Mouse (Mus musculus) kidney, postnatal 10 days (tissue): ENCODE measurements around the gene Mrpl16.
A peak's percentile ranks its signal among the peaks of the same experiment; 100 is the strongest.

Experiments used
- DNase-seq: peaks from one replicate; pipeline ENCODE4 v3.0.0; 2021; ENCODE audit warnings: mixed read lengths

Mrpl16 gene

DNA sequence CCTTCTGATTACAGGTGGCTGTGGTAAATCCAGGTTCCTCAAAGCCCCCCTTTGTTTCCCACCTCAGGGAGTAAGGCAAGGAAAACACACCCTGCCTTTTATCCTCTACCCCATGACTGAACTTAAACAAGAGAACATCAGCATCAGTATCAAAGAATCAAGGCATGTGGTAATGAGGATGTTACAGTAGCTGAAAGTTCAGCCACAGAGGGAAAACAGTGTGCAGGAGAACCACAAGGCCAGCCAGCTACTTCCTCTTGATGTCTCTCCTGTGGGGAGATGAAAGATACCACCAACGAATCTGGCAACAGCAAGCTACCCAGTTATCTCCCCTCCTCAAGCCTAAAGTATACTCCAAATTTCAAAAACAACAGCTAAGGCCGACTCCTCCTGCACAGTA lies 37.1 kb downstream of the Mrpl16 start:
- DNase-seq: no peak

DNA sequence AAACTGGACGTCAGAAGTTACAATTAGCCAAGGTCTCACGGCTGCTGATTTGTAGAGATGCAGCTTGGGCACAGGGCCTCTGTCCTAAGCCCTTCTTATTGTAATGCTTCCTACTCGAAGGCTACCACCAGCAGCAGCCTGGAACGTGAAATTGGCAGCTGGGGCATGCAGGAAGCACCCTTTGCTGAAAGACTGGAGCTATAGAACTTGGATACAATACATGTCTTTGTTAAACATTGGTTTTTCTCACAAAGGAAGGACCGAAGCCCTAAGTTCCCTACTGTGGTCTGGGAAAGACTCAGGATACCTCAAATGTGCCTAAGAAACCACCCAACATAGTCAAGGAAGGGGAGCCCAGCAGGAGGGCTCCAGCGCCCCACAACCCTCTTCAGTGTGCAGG lies 37.6 kb downstream of the Mrpl16 start:
- DNase-seq: no peak

DNA sequence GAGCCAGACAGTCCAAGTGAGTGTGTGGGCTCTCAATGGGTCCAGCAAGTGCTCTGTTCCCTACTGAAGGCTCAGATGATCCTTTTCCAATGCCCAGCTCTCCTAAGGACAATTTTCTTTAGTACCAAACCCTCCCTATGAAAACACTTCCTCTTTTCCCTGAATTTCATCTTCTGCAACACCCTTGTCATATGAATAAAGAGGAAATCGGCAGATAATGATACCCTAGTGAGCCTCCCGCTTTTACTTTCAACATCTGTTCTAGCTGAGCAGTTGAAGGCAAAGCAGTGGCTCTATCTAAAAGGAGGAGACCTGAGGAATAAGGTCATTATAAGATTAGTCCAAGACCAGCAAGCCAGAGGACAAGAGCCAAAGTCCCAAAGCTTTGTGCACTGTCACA lies 38.3 kb downstream of the Mrpl16 start:
- no peak for DNase-seq

DNA sequence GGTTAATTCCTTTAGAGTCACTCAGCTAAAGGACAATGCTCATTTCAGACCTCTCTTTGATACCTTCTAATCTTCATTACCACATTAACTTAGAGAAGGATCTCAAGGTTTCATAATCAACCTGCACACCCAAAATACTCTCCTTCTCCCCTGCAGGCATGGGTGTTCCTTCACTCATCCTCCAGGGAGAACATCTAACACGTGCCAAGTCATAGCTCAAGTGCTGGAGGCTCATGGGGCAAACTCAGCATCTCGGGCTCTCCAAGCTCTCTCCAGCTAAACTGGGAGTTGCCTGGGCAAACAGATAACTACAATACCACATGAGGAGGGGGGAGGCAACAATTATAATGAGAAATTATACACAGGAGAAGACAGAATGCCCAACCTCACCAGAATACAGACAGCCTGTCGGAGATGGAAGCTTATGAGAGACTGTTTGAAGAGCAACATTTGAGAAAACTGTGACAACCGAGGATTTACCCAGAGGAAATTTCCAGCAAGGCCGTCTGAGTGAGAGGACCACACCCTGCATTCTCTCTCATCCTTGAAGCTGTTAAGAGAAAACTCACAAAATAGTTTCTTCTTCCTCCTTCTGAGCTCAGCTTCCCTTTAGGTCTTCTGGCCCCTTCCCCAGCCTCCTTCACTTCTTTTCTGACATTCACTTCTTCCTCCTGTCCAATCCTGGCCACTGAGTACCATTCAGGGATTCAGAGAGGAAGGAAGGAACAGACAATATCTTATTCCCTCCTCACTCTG lies 40.0 kb downstream of the Mrpl16 start:
- no peak for DNase-seq

DNA sequence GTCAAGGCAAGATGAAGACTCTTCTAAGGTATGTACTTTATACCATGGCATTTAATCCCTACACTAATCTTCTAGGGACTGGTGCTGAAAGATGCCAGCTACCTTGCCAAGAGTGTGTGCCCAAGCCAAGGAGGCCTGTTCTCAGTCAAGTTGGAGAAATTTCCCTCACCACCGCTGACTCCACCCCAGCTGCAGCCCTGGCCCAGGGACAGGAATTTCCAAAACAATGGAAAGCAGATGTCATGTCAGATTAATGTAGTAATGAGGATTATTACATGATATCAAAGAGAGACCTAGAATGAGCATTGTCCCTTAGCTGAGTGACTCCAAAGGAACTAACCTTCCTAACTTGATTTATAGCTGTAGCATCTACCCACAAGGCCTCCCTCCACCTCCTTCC lies 40.7 kb downstream of the Mrpl16 start:
- DNase-seq: peak; percentile 53

DNA sequence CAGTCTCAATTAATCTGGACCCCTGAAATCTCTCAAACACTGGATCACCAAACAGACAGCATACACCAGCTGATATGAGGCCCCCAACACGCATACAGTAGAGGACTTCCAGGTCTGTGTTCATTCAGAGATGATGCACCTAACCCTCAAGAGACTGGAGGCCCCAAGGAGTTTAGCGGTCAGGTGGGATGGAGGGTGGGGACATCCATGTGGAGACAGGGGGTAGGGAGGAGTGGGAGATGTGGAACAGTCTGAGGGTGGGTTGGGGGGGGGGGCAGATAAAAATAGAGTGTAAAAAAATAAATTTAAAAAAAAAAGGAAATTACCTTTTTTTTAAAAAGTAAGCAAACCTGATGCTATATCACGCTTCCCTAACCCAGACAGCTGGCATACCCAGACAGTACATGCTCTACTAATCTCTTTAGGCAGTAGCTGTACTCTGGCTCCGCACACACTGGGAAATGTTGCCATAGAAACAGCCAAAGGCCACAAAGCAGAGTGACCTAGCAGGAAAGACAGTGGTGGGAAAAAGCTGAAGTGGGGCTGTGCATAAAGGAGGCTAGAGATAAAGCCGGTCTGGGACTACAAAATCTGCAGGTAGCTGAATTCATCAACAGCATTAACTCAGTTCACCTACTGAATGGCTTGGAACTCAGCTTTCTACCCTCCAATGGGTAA lies 41.6 kb downstream of the Mrpl16 start:
- DNase-seq: peak; percentile 59

DNA sequence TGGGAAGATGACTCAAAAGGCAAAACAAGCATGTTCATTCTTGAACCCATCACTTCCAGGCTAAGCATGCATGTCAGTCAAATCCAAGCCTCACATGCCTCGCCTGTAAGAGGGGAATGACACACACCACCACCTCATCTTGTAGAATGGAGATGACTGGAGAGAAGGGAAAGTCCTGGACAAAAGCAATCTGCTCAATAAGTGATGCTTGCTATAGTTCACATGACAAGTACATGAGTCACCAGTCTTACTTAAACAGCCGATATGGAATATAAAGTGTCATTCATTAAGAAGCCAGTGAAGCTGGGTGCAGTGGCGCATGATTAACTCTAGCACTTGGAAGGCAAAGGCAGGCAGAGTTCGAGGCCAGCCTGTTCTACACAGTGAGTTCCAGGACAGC lies 42.9 kb downstream of the Mrpl16 start:
- no peak for DNase-seq

DNA sequence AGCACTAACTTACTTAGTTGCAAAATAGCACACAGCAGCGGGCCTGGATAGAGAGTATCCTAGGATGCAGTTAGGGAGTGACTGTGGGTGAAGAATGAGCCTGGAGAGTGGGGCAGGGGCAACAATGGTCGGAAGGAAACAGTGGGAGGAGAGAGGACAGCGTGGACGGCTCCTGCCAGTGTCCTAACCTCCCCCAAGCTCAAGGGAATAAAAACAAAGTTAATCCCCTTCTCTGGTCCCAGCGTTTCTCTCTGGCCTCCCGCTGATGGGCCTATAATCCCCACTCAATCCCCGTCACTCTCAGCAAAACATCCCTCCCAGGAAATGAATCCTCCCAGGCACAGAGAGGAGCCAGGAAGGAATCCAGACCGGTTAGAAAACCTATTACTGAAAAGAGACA lies 43.5 kb downstream of the Mrpl16 start:
- peak; percentile 49 for DNase-seq

DNA sequence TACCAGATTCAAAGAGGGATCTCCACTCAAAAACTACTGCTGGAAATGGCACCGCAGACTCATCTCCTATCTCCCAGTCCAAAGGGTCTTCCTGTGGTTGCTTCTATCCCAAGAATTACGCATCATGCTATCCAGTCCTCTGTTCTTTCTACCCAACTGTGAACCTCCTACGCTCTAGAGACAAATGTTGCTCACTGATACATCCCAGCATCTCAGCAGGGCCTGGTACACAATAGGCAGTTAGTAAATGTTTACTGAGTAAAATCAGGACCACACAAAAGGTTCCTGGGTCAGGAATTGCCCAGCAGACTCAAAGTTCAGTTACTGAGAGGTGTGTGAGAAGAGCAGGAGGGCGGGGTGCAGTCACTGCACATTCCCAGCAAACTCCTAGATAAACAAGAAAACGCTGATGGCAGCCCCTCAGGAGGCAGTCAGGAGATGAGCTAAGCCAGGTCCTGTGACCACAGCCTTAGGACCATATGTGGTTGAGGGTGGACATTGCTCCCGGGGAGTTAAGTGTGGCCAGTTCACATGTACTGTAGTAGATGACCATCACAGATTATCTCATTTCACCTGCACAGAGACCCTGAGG lies 44.6 kb downstream of the Mrpl16 start:
- DNase-seq: peak; percentile 62

DNA sequence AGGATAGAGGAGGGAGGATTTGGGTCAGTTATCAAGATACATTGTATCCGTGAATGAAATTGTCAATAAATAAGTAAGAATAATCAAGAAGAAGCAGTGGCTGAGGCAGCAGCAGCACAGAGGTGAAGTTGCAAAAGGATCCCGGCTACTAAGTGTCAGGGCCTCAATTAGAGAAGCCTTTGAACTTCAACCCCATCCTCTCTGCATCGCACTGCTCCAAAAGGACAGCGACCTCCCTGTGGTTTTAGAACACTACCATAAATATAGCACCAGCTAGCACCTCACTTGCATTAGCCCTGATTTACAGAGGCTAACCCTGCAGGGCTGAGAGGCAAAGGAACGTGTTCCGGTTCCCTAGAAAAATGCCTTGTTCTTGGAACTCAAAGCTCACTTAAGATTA lies 46.5 kb downstream of the Mrpl16 start:
- no peak for DNase-seq

DNA sequence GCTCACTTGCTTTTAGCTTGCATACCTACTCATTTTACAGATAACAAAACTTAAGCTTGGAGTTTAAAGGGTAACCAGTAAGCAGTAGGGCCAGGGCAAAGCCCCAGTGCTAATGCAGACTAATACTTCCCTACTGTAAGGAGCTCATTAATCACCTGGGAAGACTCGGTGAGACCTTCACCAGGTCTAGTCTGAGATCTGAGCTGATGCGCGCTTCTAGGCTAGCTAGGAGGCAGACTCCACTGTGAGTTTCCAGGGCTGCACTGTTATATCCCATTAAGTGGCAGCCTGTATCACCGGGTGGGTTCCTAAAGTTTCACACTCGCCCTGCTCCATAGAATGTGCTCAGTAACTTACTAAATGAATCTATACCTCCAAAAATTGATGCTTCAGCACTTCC lies 47.4 kb downstream of the Mrpl16 start:
- DNase-seq: no peak

DNA sequence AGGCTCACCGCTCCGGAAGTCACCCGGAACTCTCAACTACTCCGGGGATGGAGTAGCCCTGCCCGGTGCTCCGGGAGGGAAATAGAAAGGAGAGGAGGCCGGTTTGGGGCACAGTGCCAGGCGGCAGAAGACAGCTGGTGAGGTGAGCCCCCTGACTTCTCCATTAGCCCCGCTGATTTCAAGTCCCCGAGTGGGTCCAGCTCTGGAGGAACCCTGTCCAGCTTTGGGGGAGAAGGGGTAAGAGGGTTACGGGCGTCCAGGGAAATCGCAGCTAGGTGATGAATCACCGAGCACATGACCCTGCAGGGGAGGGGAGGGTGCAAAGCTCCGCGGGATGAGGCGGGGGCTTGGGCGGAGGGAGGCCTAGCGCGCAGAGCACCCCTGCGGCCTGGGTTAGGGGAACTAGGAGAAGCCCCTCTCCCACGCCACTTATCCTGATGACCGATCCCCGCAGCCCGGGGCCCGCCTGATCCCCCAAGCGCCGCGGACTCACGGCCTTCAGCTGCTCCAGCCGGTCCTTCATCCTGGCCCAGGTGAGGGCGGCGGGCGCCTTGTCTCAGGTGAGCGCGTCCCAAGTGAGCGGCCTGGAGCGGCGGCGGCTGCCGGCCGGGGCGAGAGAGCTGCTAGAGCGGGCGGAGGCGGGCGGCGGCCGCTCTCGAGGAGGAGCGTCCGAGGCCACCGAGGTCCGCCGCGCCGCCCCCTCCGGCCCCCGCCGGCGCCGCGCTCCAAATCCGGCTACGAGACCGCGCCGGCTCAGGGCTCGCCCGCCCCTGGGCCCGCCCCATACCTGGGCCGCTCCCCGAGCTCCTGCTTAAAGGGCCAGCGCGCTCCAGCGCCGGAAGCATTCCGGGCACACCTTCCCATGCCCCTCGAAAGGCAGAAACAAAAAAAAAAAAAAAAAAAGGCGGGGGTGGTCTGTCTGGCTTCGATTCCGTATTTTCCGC lies 48.3 kb downstream of the Mrpl16 start:
- peak; percentile 84 for DNase-seq

DNA sequence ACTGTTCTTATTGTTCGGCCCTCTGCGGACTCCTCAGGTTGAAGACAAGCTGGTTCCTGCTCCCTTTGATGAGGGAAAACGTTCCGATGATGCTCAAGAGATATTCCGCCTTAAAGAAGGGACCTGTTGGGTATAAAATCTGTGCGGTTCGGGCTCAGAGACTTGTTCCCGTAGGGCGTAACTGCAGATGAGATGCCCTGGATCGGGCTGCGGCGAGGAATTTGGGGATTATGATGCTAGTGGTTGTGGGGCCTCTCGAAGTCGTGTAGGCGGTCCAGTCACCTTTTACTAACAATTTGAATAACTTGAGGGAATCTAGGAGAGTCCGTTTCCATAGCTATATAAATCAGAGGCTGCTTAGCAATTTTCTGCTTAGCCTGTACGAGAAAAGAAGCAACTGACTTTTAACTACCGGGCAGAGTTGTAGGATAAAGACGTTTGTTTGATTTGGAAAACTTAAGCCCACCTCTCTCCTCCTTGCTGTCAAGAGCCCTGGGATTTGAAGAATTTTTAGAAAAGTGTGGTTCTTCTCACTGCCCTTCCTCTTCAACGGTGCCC lies 49.0 kb downstream of the Mrpl16 start, which contains the start of gene Stx3:
Stx3 (minus strand) TSS at position 261 of the 558 bp plus-strand sequence.
- DNase-seq: no peak

DNA sequence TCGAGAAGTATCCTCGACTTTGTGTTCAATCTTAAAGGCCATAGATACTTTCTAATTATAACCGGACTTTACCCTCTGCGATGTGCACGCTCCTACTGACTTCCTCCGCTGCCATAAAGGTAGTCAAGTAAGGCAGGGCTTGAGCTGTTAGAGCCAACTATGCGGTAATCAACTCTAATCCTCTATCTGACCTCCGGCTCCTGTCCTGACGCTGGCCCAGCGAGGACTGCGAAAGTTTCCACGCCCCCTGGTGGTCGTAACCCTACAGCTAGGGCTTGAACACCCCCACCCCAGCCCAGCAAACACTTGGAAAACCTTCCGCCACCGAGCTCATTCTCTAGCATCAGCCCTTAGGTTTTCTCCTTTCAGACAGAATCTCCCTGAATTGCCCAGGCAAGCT lies 49.6 kb downstream of the Mrpl16 start:
- DNase-seq: peak; percentile 95

DNA sequence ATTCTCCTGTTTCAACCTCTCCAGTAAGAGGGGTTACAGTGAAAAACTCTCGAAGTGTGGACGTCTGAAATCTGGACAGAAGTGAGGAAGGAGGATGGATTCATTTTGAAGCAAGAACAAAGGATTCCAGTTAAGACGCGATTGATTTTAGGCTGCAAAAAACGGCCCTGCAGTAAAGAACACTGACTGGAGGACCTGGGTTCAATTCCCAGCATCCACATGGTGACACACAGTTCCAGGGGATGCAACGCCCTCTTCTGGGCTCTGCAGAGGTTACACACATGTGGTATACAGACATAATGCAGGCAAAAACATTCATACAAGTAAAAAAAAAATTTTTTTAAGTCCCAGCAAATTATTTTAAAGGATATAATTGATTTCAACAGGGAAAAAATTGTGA lies 50.0 kb downstream of the Mrpl16 start:
- peak; percentile 27 for DNase-seq

DNA sequence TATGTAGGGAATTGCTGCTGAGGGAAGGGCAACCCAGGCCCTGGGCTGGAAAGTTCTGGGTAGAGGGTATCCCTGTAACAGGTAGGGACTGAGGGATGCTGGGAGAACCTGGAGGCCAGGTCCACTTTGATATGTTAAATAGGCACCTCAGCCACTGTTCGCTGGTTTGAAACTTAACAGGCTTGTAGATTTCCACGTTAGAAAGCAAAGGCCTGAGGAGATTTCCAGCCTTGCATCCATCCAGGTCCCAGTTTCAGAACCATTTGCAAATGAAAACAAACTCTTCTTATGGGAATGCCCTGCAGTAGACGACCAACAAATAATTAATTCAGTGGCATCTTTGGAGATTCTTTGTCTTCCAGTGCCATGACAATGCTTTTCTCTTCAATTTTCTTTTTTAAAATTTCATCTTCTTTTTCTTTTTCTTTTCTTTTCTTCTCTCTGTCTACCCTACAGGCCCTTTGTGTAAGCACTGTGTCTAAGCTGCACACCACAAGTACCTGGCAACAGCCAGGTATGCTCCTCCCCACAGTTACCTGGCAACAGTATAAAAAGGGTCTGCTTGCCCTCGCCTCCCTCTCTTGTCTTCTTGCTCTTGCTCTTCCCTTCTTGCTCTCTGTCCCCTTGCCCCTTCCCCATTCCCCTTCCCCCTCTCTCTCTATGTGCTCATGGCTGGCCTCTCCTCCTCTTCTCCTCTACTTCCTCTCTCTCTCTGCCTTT lies 53.3 kb downstream of the Mrpl16 start:
- DNase-seq: no peak
